Mouse (Mus musculus) right cerebral cortex, postnatal 36 days (tissue): ENCODE measurements at regions not wholly inside any gene's neighbourhood (a gene's known extent, or its start where the extent isn't known, plus 50 kb on each side); places are given as distances from the start of the nearest gene placed in this dataset.

Experiments used
- DNase-seq, 2 experiments: peaks; one replicate each; pipeline ENCODE4 v3.0.0; 2022; ENCODE audit warnings: low spot score in 2 of 2, mixed read lengths in 1 of 2

DNA sequence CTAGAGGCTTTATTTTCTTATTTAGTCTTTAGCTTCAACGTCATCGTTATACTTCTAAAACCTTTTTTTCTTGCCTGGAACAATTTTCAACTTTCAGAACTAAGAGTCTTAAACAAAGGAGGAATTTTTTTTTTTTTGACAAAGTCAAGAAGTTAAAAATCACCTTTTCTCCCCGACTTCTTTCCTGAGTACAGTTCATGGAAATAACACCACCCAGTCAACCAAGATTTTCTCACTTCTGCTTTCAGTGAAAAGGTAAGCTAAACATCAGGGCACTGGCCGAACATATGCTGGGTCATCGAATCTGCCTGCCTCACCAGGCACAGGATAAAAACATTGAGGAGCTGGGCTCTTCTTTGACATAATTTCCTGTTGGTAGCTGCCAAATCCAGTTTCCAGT is 277.4 kb upstream of the Actbl2 start:
- no peak for DNase-seq

DNA sequence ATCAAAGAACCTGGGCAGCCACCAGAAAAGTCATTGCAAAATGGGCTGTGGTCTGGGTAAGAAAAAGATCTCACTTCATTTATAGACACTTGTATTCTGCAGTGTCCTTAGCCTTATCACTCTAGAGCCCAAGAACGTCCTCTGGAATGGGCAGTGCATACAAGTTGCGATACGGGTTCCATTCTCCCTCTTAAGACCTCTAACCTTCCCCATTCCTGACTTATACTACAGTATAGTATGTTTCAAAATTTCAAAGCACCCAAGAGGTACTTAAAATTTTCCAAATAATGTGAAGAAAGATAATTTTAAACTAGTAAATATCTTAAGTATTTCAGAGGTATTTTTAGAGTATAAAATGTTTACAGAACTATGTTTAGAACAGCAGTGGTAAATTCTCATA is 276.8 kb upstream of the Actbl2 start:
- DNase-seq = no peak

DNA sequence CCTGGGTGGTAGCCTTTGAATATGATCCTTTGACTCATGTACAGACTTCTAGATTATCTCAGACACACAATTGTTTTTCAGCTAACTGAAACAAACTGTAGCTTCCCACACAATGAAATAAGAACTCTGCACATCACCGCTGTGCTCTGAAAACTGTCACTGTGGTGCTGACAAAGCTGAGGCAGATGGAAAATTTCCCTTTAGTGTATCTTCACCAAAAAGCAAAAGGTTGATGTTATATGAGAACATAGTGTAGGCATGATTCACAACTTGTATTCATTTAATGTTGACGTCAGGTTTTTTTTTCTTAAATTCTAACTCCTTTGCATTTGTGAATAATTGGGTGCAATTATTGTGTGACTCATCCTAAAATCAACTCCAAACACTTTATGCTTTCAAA is 264.1 kb upstream of the Actbl2 start:
- no peak for DNase-seq

DNA sequence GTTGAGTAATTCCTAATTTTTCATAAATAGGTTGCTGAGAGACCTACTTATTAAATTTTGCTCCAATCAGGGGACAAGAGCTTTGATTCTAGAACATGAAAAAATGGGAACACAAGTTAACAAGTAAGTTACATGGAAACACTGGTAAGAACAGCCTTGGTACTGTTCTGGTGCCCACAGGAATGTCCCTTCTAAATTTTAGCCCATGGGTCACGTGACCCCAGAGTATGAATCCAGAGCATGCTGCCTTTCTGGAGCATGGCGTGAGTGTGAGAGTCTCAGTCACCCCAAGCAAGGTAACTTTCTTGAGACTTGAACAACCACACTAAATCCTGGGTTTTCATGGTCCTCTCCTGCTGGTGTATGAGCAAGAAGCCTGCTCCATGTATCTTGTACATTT is 263.7 kb upstream of the Actbl2 start:
- no peak for DNase-seq

DNA sequence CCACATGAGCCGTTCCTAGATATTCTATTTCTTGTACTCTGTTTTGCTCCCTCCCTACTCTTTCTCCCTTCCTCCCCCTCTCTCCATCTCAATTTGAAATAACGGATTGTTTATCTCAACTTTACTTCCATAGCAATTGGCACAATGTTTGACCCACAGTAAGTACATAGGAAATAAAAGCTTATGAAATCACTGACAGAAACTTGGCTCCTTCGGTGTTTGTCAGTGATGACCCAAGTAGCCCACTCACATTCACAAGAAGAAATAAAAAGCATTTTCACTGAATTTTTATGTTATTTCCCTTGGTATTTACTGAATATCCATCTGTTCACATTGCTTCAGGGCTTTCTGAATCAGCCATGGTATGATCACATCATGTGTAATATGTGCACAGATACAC is 260.2 kb upstream of the Actbl2 start:
- no peak for DNase-seq

DNA sequence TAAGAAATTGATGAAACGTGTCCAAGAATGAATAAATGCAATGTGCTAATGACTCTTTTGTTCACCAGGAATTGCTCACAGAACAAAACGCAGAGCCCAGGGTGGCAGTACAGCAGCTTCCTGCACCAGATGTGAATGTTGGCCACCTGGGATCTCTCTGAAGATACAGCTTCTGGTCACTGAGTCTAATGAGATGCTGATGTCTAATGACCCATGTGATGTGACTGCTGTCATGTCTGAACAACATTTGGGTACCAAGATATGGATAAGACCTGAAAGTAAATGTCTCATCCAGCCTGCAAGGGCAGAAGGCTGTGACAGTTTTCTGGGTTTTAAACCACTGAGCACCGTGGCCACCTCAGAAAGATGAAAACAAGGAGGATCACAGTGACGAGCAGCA is 252.1 kb upstream of the Actbl2 start:
- DNase-seq = no peak

DNA sequence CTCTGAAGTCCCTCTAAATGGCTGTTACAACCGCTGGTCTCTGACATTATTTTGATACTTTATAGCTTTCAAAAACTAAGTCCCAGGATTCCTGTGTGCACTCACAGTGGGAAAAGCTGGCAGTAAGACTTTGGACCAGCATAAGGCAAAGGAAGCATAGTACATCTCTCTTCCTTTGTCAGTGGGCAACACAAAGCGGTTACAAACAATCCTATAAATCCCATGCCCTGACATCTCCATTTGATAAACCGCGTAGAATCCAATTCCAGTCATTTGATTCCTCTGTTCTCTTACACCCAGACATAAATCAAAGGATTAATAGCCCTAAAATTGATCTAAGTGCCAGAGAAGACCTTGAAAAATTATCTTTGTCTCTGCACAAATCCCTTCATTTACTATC is 240.7 kb upstream of the Actbl2 start:
- DNase-seq = no peak

DNA sequence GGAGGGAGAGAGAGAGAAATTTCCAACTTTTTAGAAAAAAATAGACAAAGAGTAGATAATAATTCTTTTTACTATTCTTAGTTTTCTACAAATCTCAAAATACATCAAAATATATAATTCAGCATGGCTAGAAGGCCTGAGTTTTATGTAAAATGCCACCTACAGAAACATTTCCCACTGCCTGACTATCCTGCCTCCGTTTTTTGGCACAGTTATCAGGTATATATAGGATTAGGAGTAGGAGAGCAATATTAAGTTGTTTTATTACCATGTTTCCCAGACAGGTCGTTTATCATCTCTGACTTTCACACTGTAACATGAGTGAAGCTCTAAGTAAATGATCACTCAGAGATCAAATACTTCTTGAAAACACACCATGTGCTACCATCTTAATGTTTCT is 224.7 kb upstream of the Actbl2 start:
- no peak for DNase-seq

DNA sequence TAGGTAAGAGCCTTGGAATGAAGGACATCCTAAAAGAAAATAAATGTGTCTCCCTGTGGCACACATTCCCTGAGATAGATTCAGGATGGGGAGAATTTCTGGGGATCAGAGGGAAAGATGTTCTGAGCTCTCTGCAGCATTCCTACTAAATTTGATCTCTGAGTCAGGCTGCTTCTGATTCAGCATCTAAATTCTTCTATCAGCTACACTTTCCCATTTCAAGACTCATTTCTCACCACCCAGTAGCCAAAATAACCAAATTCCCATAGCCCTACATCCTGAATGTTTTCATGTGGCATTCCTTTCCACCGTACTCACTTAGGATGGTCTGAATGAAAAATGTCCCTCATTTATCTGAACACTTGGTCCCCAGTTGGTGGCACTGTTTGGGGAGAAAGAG is 223.2 kb upstream of the Actbl2 start:
- DNase-seq = no peak

DNA sequence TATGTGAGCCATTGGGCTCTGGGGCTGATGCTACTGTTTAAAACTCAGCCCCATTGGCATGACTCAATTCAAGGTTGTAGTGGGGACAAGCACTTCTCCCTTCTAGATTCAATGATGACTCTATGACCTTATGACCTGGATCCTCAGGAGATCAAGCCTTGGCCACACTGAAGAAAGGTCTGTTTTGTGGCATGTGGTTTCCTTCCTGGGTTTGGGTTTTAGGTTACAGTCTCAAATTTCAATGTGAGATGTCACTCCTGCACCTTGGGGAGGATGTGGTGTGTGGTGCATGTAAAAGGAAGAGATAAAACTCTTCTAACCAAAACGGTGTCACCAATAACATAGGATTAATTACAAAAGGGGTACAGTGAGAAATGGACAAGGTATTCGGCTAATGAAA is 211.2 kb upstream of the Actbl2 start:
- DNase-seq = no peak

DNA sequence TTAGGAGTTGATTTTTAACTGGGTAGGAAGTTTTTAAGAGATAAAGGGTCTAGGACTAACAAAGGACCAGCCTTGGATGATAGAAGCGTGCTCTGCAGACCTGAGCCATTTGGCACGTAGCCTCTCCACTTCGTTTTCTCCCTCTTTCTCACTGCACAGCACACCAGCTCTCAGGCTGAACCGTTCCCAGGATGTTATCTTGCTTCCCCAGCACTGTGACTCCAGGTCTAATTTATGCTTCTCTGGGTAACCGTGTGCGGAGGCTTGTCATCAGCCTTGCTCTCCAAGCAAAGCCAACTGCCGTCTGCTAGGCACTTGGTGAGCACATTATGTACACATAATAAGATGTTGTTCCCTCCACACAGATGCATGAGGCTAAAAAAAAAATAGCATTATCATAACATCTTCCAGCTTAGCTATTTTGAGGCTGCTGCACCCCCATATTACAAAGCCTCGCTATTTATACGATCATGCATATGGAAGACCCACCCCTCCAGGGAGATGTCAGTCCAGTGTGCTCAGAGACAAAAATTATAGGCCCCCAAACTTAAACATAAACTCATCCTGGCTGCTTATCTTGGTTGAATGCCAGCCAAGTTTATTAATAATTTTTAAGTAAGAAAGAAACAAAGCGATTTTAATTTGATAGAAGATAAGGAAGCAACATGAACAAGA is 210.3 kb upstream of the Actbl2 start:
- DNase-seq = peak; percentile 73 to 88

DNA sequence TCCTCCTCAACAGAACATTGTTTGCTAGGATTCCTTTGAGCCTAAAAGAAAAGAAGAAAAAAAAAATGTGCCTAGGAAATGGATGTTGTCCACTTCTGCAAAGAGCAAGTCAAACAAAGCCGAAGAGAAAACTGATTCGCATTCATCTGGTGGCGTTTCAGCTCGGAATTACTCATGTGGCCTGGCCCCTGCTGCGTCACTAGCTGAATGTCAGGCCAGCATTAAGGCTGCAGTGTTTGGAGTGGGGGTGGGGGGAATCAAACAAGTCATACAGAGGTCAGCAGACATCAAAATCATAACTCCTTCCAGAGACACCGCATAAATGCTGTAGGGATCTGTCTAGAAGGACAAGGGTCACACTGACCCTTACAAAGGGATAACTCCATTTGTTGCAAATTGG is 204.7 kb upstream of the Actbl2 start:
- no peak for DNase-seq

DNA sequence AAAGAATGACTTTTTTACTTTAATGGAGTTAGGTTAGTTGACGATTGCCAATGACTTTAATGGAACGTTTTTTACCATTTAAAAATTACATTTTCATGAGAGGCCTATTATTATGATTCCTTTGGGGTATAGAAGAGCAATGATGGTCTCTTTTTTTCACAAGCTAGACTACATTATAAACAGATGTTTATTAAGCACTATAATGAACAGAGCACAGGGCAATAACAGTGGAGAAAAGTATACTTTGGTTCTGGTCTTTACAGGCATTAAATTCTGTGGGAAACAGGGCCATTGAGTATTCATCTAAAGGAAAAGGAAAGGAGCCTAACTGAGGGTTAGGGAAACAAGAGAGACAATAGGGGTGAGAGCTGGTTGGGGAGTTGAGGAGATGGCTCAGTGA is 199.0 kb upstream of the Actbl2 start:
- no peak for DNase-seq

DNA sequence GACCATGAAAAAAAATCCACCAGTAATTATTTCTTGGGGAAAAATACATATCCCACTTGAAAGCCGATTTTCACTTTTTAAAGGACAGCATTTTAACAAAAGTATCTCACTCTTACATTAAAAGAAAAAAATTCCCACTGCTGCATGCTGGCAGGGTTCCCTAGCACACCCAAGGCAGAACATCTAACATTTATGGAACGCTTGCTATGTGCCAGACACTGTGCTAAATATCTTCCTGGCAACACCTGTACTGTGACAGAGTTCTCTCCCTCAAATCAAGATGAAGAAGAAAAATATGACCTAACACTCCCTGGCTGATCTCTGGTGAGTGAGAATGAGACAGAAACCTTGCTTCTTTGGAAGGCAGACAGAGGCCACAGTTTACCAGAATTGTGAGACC is 167.1 kb upstream of the Actbl2 start:
- no peak for DNase-seq

DNA sequence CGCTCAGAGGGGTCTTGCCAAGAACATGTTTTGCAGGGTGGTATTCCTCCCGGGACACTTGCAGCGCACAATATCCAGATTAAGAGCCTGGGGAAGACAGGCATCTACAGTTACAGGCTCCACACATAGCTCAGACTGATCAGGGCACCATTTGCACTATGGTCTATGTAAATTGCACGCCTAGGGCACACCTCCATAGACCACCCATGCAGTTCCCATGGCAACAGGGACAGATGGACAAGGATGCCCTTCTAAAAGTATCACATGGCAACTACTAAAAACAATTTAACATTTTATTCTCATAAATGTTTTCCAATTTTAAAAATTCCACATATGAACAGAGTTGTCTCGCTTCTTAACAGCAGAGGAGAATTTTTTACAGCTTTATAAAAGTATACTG is 158.7 kb upstream of the Actbl2 start:
- DNase-seq = peak in 1 of 2 experiments; percentile 22

DNA sequence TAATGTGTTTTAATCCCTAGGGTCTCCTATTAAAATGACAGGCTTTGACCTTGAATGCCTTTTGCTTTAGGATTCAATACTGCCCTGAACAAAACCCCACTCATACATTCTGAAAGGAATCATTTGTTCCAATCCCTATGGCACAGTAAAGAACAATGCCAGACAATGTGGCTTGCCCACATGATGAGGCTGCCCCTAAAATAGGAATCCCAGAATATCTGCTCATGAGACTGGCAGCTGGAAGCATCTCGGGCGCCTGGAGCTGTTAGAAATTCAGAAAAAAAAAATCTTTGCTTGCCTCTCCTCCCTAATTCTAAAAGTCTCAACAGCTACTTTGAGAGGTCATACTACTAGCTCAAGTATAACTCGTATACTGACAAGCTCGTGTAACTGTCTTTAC is 157.5 kb upstream of the Actbl2 start:
- peak; percentile 52 to 82 for DNase-seq

DNA sequence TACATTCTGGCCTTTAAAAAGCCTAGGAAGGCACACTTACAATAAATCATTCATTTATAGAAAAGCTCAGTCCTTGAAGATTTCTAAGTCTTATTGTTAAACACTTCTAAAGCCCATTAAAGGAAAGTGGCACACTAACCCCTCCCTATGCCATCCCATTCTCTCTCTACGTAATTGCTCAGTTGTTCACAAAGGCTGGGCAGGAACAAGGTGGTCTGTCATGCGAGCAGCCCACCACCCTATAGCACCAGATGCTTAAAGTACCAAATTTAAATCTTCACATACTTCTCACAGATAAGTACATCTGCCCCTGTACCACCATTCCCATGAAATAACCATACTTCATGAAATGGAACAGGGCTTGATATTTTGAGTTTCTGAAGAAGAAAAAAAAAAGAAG is 156.1 kb upstream of the Actbl2 start:
- no peak for DNase-seq

DNA sequence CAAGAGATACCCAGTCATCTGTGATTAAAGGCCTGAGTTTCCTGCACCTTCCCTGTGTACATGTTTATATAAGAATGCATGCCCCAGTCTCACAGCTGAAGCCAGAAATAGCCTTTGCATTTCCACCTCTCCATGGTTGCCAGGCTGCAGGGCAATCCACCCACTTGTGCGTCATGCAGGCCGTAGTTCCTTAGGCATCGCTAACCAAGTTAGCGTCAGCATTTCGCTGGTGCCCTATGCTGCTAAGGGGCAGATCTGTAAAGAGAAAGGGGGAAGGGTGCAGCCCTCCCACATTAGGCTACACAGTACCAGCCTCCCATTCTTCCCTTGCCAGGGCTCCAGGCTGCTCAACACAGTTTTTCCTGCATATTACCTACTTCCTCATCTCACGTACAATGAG is 155.6 kb upstream of the Actbl2 start:
- DNase-seq = peak; percentile 37 to 75

DNA sequence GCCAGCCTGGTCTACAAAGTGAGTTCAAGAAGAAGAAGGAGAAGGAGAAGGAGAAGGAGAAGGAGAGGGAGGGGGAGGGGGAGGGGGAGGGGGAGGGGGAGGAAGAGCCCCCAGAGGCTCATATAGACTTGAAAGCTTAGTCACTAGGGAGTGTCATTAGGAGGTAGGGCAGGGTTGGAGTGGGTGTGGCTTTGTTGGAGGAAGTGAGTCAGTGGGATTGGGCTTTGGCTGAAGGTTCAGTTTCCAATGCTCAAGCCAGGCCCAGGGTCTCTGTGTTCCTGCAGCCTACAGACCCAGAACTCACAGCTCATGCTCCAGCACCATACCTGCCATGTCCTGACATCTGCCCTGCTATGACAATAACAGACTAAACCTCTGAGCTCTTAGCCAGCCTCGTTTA is 154.4 kb upstream of the Actbl2 start:
- no peak for DNase-seq

DNA sequence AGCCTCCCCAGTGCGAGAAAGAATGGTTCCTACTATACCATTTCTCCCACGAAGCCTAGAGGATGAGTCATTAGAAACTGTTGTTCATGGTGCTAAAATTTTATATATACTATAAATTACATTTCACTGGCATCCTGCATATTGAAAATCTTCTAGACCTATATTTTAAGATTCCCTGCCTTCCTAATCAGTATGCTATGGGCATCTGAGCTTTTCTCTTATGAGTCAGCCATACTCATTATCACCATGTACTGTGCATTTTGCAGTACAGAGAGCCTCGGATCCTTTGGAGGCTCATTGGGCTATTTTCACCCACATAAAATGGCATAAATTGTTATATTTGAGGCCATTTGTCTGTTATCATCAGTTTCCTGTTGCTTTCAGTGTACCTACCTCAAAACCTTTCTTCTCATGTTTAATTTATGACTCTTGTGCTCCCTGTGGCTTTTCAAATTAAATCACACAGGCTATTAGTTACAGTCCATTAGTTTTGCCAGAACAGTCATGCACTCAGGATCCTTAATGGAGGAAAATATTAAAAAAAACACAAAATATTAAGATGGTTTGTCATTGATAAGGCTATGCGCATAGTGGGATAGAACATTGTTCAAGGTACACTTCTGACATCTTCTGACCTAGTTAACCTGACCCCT is 150.1 kb upstream of the Actbl2 start:
- no peak for DNase-seq

DNA sequence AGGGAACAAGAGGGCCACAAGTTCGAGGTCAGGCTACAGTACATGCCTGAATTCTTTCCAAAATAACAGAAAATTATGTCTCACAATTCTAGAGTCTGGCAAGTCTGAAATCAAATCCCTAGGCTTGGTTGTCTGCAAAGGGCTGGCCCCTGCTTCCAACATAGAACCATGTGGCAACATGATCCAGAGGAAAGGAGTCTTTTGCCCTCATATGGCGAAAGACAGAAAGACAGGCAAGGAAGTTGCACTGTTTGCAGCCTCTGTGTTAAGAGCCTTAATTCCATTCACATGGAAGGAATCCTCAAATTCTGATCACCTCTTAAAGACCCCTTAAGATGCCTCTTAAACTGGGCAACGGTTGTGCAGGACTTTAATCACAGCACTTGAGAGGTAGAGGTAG is 123.7 kb upstream of the Actbl2 start:
- no peak for DNase-seq

DNA sequence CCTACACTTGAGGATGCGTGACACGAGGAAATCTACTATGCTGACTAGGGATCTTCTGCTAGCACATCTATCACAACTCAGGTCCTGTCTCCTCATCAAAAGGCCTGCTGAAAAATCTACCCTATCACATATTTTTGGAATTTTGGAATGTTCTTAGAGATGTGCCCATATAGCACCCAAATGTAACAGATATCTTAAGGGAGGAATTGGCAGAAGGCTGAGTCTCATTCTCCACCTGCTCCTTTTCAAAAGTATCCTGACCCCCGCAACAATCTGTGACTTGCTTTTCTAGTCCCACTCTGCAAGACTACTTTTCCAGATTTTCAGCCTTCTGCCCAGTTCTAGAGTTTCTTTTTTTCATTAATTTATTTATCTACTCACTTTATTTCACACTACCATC is 118.4 kb upstream of the Actbl2 start:
- DNase-seq = no peak

DNA sequence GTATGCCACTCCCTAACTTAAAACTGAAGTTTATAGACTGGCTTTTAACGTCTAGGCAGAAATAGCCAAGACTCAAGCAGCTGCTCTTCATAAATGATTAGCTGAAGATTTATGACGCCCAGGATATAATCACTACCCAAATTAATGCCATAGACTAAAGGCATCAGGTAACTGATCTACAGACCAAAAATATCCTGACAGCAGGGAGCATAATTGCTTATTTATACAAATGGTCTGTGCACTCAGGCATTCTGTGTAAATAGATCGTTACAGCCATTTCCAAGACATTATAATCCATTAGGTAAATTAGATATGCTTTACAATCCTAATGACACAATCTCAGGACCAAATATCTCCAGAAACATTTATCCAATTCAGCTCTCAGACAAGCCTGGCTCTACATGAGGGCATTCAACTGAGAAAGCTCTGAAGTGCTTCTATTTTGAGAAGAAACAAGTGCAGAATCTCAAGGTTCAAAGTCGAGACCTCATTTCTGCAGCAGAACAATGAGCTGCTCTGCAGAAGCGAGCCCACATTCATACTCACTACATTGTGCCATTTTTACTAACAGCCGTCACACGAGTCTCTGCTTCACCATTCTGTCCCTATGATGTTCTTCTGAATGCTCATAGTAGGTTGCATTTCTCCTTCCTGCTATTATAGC is 111.9 kb upstream of the Actbl2 start:
- no peak for DNase-seq
